Mouse (Mus musculus) adrenal gland, postnatal 10 days (tissue): Measurements from ENCODE around the gene Izumo1. TPM values are rescaled to one million over a fixed set of nuclear protein-coding genes. Genes with fewer than 3 reads are reported as not detected.

Source experiments
- DNase-seq: peaks from one replicate; pipeline ENCODE4 v3.0.0; 2021; ENCODE audit warnings: mixed read lengths
- total RNA-seq, 2 experiments: library from RNA; stranded (reverse); gene quantifications; 2 replicates each; pipeline ENCODE4 v1.2.3; 2021

Gene Izumo1
- total RNA-seq, 2 experiments from 2014 or later: 0.39 to 0.73 TPM

DNA sequence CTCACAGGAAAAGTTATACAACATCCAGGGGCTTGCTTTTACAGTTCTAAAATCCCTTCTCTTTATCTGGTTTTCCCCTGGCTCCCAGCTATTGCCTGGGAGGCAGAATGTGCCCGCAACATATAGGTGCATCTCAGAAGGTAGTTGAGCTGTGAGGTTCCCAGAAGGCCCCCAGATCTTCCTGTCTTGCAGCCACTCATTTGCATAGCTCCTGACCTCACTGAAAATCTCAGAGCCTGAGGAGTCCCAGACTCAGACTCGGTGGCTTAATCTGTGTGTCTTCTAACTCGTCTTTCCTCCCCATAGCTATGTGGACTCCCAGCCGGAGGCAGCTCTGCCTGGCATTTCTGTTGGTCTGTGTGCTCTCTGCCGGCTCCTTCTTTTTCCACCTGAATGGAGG, 3.3 kb upstream of the Izumo1 start:
- no peak for DNase-seq

- DNase-seq: no peak
These were observed 2.0 kb upstream of the Izumo1 start for GRCm38 (mm10) chr7:45619592-45619991.

- no peak for DNase-seq
These were observed 1.9 kb downstream of the Izumo1 start for GRCm38 (mm10) chr7:45623507-45623906.

- DNase-seq: no peak
These were observed 3.1 kb downstream of the Izumo1 start for GRCm38 (mm10) chr7:45624718-45625117.

DNA sequence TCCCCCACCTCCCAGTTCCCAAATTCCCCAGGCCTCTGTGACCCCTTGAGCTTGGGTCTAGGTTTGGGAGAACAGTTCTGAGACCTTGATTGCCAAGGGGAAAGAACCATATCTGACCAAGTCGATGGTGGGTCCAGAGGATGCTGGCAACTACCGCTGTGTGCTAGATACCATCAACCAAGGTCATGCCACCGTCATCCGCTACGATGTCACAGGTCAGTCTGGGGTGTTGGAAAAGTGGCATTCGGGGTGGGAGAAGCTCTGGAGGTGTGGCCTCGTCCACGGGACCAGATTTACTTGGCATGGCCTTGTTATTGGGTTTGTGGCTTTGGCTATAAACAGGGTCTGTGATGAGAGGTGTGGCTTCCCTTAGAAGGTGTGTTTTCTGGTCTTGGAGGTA, 3.9 kb downstream of the Izumo1 start:
- no peak for DNase-seq

GRCm38 (mm10) chr7:45626571-45627076, 5.0 kb downstream of the Izumo1 start:
- DNase-seq: no peak

DNA sequence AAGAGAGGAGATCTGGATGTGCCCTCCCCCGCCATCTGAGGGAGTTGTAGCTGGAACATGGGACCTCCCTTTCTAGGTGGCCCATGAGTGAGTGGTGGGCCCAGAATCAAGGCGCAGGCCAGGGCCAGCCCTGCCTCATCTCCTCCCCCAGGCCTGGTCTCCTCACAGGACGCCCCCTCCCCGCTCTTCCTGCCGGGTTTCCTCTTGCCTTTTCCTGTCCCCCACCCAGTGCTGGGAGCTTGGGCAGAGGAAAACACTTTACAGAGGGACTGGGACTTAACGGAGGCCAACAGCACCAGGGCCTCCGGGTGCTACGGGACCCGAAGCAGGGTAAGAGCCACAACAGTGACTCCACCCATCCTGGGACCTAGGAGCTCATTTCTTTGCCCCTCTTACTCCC, 5.7 kb downstream of the Izumo1 start, which contains the start of gene Rasip1:
Gene Rasip1, plus strand, starts transcription at position 228 of the 400 bp plus-strand sequence.
- peak; percentile 52 for DNase-seq

GRCm38 (mm10) chr7:45628364-45629294, 7.0 kb downstream of the Izumo1 start:
- DNase-seq: peak; percentile 96

DNA sequence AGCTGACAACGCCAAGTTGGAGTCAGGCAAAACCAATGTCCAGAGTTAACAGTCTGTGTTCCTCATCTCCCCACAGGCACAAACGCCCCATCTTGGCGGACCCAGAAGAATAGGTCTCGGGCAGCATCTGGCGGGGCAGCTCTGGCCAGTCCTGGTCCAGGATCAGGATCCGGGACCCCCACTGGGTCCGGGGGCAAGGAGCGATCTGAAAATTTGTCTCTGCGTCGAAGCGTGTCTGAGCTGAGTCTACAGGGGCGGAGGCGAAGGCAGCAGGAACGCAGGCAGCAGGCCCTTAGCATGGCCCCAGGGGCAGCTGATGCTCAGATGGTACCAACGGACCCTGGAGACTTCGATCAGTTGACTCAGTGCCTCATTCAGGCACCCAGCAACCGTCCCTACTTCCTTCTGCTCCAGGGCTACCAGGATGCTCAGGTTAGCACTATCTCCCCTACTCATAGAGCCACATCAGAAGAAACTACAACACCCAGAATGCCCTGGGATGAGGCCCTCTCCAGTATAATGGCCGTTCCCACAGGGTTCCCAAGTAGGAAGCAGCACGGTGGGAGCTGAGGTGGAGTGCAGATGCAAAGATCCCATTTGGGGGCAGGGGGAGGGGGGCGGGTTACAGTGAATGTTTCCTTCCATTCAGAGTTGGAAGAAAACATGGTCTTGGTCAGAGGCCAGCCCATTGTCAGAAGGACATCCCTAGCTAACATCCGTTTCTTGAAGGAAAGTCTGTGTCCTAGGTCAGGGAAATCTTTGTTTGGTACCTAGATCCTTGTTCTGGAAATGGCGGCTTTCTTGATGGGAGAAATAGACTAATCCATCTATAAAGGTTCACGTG, 8.7 kb downstream of the Izumo1 start:
- no peak for DNase-seq

GRCm38 (mm10) chr7:45632499-45632898, 10.9 kb downstream of the Izumo1 start:
- DNase-seq: peak; percentile 57

- DNase-seq: no peak
These were observed 13.5 kb downstream of the Izumo1 start for GRCm38 (mm10) chr7:45634946-45635681.

DNA sequence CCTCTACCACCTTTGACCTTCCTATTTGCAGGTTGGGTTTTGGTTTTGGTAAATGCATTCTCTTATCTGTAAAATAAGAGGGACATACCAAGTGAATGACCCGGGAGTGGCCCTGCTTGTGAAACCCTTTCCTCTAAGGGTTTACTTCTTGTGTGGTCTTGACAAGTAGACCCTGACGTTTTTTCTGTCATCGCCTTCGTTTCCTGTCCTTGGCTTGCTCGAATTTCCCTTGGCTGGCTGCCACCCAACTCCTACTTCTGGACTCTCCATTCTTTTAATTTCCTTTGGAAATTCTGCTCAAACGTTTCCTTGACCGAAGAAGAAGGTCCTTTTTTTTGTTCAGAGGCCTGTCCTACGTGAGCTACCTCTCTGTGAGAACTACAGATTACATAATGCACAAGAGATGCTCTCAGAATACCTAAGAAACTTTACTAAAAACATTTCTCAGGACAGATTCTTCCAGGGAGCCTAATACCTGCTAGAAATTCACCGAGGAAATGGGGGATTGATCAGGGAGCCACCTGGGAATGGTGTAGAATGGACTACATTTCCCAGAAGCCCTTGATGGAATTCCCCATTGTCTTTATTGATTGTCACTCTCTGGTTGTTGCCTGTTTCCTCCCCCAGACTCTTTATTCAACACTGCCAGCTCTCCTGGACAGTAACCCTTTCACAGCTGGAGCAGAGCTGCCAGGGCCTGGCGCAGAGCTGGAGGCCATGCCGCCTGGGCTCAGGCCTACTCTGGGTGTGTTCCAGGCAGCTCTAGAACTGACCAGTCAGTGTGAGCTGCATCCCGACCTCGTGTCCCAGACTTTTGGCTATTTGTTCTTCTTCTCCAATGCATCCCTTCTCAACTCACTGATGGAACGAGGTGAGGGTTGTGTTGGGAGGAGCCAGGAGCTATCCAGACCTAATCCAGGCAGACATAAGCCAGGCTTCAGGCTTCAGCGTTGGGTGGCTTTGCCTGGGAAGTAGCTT, 14.4 kb downstream of the Izumo1 start:
- peak; percentile 79 for DNase-seq

DNA sequence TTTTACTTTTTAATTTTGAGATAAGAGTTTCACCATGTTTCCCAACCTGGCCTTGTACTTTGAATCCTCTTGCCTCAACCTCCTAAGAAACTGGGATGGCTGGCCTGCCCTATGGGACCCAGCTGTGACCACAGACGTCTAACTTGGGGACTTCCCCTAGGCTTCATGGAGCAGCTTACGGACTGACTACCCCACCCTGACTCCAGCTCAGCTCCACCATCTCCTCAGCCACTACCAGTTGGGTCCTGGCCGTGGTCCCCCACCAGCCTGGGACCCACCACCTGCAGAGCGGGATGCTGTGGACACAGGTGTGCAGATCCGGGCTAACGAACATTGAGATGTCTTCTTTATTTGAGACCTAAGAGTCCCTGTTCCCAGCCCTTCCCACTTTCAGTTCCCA, 16.1 kb downstream of the Izumo1 start:
- no peak for DNase-seq

- DNase-seq: peak; percentile 92
These were observed 17.2 kb downstream of the Izumo1 start for GRCm38 (mm10) chr7:45638623-45639401.

- no peak for DNase-seq
These were observed 18.0 kb downstream of the Izumo1 start, which contains the start of gene Mamstr for GRCm38 (mm10) chr7:45639561-45640027. Gene Mamstr, plus strand, starts transcription at chr7:45639977.

DNA sequence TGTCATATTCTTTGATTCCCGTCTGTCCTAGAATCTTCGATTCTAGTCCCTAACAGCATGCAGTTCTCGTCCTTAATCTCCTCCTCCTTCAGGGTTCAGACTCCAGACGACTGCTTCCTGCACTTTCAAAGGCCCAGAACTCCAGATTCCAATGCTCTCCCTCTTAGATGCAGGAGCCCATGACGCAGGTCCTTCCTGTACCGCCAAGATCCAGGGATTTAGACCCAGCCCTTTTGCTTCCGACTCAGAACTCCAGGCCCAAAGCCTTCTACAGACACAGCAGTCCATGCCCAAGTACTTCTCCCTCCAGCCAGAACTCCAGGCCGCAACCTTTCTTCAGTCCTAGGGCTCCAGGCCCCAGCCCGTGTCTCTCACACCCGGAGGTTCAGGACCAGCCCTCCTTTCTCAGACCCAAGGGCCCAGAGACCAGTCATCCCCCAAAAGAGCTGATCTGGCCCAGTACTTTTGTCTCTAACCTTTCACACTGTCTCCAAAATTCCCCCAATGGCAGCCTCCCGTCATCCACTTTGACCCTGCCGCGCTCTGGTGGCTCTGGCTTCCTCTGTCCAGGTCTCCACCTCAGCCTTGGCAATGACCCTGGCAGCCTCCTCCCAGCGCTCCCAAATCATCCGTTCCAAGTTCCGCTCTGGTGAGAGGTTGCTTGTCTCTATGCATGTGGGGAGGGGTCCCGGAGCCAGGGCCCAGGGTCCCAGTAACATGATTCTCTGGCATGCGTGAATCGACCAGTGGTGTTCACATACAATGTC, 18.8 kb downstream of the Izumo1 start:
- DNase-seq: peak; percentile 32

DNA sequence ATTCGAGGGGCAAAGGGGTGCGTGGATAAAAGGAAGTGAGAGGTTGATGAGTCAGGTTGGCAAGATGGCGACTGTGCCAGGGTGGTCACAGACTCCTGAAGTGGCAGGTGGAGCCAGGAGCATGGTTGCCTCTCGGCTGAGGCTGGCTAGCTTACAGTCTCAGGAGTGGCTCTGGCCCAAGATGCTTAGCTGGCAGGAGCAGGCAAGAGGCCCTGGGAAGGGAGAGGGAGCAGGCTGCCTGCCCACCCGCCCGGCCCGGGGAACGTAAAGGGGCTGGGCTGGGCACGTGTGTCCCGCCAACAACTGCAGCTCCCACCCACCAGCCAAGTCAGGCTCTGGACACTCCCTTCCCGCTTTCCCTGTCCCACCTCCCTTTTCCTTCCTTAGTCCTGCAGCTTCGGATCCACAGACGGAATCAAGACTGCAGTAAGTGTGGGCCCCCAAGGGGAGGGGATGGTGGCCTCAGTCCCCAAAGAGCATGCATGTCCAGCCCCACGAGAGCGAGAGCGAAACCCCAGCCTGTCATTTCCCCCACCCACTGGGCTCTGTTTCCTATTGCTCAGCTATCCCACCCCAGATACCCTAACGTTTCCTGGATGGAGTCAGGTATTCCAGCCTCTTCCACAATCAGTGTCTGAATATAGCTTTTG, 19.9 kb downstream of the Izumo1 start:
- DNase-seq: peak; percentile 52

DNA sequence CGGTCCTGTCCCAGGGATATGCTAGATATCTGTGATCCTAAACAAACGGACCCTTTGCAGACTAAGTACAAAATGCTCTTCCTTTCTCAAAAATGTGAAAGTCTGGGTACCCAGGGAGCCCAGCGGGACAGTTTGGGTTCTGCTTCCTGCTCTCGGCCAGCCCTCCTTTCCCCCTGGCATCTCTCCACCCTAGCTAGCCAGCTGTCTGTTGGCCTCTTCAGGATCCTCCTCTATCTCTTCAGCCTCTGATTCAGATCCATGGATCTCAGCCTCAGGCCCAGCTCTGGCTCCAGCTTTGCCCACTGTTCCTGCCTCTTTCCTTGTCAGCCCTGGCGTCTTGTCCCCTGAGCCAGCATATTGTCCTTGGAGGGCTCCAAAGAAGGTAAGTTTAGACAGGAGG, 20.5 kb downstream of the Izumo1 start:
- DNase-seq: no peak
